Comparison of ENCODE assay signal across 7 mouse cellular contexts in the genomic region with DNA sequence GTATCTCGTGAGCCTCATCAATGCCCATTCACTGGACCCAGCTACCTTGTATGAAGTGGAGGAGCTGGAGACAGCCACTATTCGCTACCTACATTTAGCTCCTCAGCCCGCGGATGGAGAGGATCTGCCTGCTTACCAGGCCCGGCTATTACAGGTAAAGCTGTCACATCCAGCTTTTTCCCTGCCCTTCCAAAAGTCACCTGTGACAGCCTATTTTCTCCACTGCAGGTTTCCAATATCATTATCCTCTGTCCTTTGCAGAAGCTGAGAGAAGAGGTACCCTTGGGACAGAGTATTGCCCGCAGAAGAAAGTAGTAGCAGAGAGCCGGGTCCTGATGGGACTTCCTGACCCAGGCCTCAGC. TPM values are rescaled to one million over a fixed set of nuclear protein-coding genes. Genes with fewer than 3 reads are reported as not detected.
A peak's percentile ranks its signal among the peaks of the same experiment; 100 is the strongest.
DNase-seq lines count a peak whose midpoint lies in the region; ATAC-seq lines count a peak whose summit lies in the region.

A gene (plus strand): TSS at position 301 of the 362 bp plus-strand sequence.

- peaks cover 4% of the 10 kb centered on the region for H3K4me1 ChIP-seq in lung, embryonic 16.5 days (replicated peaks; ENCODE audit: control insufficient read depth, insufficient read depth, low read length)
- no peaks in the 10 kb centered on the region; the same call in 1 of the 2 replicates for H3K4me1 ChIP-seq in embryonic facial prominence, embryonic 11.5 days (ENCODE audit: control insufficient read depth, insufficient read depth, low read length)
- H3K4me1 ChIP-seq in hindbrain, embryonic 10.5 days (replicated peaks), result peaks cover 16% of the 10 kb centered on the region

- DNase-seq in lung, postnatal 4 days, result no peak
- DNase-seq in embryonic facial prominence, embryonic 11.5 days (ENCODE audit: low spot score), result no peak
- no peak for DNase-seq in hindbrain, embryonic 10.5 days (ENCODE audit: low spot score)
- DNase-seq in B cell, adult 2 months, result no peak
- no peak for DNase-seq in spleen, adult 12 weeks (ENCODE audit: low spot score)

- H3K9ac ChIP-seq in lung, embryonic 16.5 days (ENCODE audit: low read length), result peak within 1 kb of the TSS; percentile 58
- H3K9ac ChIP-seq in embryonic facial prominence, embryonic 11.5 days (replicated peaks; ENCODE audit: low read length), result peak within 1 kb of the TSS; percentile 50

- peak within 1 kb of the TSS; percentile 77 for H3K27ac ChIP-seq in lung, embryonic 16.5 days (ENCODE audit: low read length)
- H3K27ac ChIP-seq in embryonic facial prominence, embryonic 11.5 days (replicated peaks; ENCODE audit: low read depth, low read length), result peak within 1 kb of the TSS; percentile 22
- H3K27ac ChIP-seq in hindbrain, embryonic 10.5 days, result peak within 1 kb of the TSS; percentile 77

- no peaks in the 10 kb centered on the region for H3K27me3 ChIP-seq in lung, embryonic 16.5 days (ENCODE audit: control insufficient read depth, insufficient read depth, low read depth, low read length)
- H3K27me3 ChIP-seq in embryonic facial prominence, embryonic 11.5 days (ENCODE audit: control insufficient read depth, insufficient read depth, low read length), result no peaks in the 10 kb centered on the region
- no peaks in the 10 kb centered on the region for H3K27me3 ChIP-seq in hindbrain, embryonic 10.5 days (ENCODE audit: insufficient read depth, poor library complexity, severe bottlenecking)

- H3K4me2 ChIP-seq in lung, embryonic 16.5 days (ENCODE audit: low read depth, low read length), result peak within 1 kb of the TSS; percentile 53
- H3K4me2 ChIP-seq in embryonic facial prominence, embryonic 11.5 days (ENCODE audit: low read depth, low read length), result peak within 1 kb of the TSS; percentile 24

- no peak for ATAC-seq in lung, embryonic 16.5 days (ENCODE audit: low read depth)
- ATAC-seq in embryonic facial prominence, embryonic 11.5 days (replicated peaks; ENCODE audit: insufficient number of reproducible peaks, low FRiP score, low TSS enrichment, low read depth), result no peak
- no peak for ATAC-seq in megakaryocyte-erythroid progenitor cell, adult 5-6 weeks (replicated peaks; ENCODE audit: low FRiP score, low TSS enrichment, poor library complexity, severe bottlenecking)

- WGBS in lung, embryonic 16.5 days, result 86% methylated on average over 7 of the region's 7 CpGs
- WGBS in embryonic facial prominence, embryonic 11.5 days, result 87% methylated on average over 7 of the region's 7 CpGs
- WGBS in hindbrain, embryonic 10.5 days, result 88% methylated on average over 7 of the region's 7 CpGs

- H3K4me3 ChIP-seq in lung, embryonic 16.5 days (ENCODE audit: low read length), result peak within 1 kb of the TSS; percentile 41
- peak within 1 kb of the TSS; percentile 18; the same call in 1 of the 2 replicates for H3K4me3 ChIP-seq in embryonic facial prominence, embryonic 11.5 days (ENCODE audit: low read depth, low read length)
- peak within 1 kb of the TSS; percentile 43 for H3K4me3 ChIP-seq in hindbrain, embryonic 10.5 days

- H3K9me3 ChIP-seq in lung, embryonic 16.5 days (ENCODE audit: control insufficient read depth, low read length), result no peaks in the 10 kb centered on the region
- no peaks in the 10 kb centered on the region for H3K9me3 ChIP-seq in embryonic facial prominence, embryonic 11.5 days (replicated peaks; ENCODE audit: control insufficient read depth, low read length)
- H3K9me3 ChIP-seq in hindbrain, embryonic 10.5 days, result no peaks in the 10 kb centered on the region

- peaks cover 40% of the 10 kb centered on the region for H3K36me3 ChIP-seq in lung, embryonic 16.5 days (ENCODE audit: control insufficient read depth, insufficient read depth, low read length)
- peaks cover 11% of the 10 kb centered on the region for H3K36me3 ChIP-seq in embryonic facial prominence, embryonic 11.5 days (replicated peaks; ENCODE audit: control insufficient read depth, insufficient read depth, low read depth, low read length)
- H3K36me3 ChIP-seq in hindbrain, embryonic 10.5 days, result peaks cover 94% of the 10 kb centered on the region

RNA-seq across cellular contexts. Expression of the gene that starts here (rescaled TPM):
- 12.9 and 15.6 TPM in 2 replicates for polyA plus RNA-seq in lung, embryonic 16.5 days (2015; fragmentation: Nextera tagmentation; extraction: Ambion mirVana)
- 4.9 and 5.2 TPM in 2 replicates for polyA plus RNA-seq in embryonic facial prominence, embryonic 11.5 days (2014; fragmentation: Nextera tagmentation; extraction: Ambion mirVana)
- polyA plus RNA-seq in hindbrain, embryonic 10.5 days (2016; fragmentation: Nextera tagmentation; extraction: Ambion mirVana), result 7.2 and 7.8 TPM in 2 replicates
- 57.9 and 65.2 TPM in 2 replicates for total RNA-seq in megakaryocyte-erythroid progenitor cell, adult 5-6 weeks (2014; fragmentation: Nextera tagmentation)
- 41.6 and 41.7 TPM in 2 replicates for total RNA-seq in megakaryocyte-erythroid progenitor cell, adult 5-6 weeks (2017)

Comparison
In these comparisons a context has a peak if more than half of its experiments do, and no peak if none do; other contexts are left out.
1. H3K27ac ChIP-seq: peak in every context shown above with its lines; median percentile 77 in lung, embryonic 16.5 days; 77 in hindbrain, embryonic 10.5 days; 22 in embryonic facial prominence, embryonic 11.5 days.